Mouse (Mus musculus) liver, postnatal 0 days (tissue): ENCODE measurements around the gene Ermap. TPM values are rescaled to one million over a fixed set of nuclear protein-coding genes. Genes with fewer than 3 reads are reported as not detected.

Experiments
- ATAC-seq: fragments of 200-750 bp; cut with Nextera tagmentation; 2 replicates; pipeline ENCODE4 v1.8.0; 2017; ENCODE audit warnings: mild to moderate bottlenecking, moderate library complexity
- DNase-seq: peaks from one replicate; pipeline ENCODE4 v3.0.0-alpha.2; 2016
- H3K27ac ChIP-seq: fragments of 300-500 bp; sonication (generic); 2 replicates; pipeline ENCODE4 v1.5.1; 2014; ENCODE audit warnings: antibody characterized with exemption, moderate library complexity, mild to moderate bottlenecking, low read depth
- H3K27me3 ChIP-seq: fragments of 300-500 bp; sonication (generic); 2 replicates; pipeline ENCODE4 v1.6.1; 2014; ENCODE audit warnings: low read length, control low read depth, mixed read lengths; ENCODE audit not compliant: insufficient read depth
- H3K36me3 ChIP-seq: fragments of 300-500 bp; sonication (generic); replicated peaks from 2 replicates; pipeline ENCODE4 v1.6.1; 2014; ENCODE audit warnings: mild to moderate bottlenecking, control low read depth, low read length, moderate library complexity, mixed read lengths; ENCODE audit not compliant: insufficient read depth
- H3K4me1 ChIP-seq: fragments of 300-500 bp; sonication (generic); 2 replicates; pipeline ENCODE4 v1.6.1; 2014; ENCODE audit warnings: antibody characterized with exemption, mild to moderate bottlenecking, control low read depth; ENCODE audit not compliant: insufficient read depth
- H3K4me2 ChIP-seq: fragments of 300-500 bp; sonication (generic); 2 replicates; pipeline ENCODE4 v1.6.1; 2014; ENCODE audit warnings: low read depth, mild to moderate bottlenecking, low read length, moderate library complexity, mixed read lengths
- H3K4me3 ChIP-seq: fragments of 300-500 bp; sonication (generic); 2 replicates; pipeline ENCODE4 v1.5.1; 2014; ENCODE audit warnings: low read depth, low read length
- H3K9ac ChIP-seq: fragments of 300-500 bp; sonication (generic); replicated peaks from 2 replicates; pipeline ENCODE4 v1.6.1; 2014; ENCODE audit warnings: mild to moderate bottlenecking, moderate library complexity
- H3K9me3 ChIP-seq: fragments of 300-500 bp; sonication (generic); 2 replicates; pipeline ENCODE4 v1.6.1; 2016; ENCODE audit warnings: mild to moderate bottlenecking, control low read depth, low read length, mixed read lengths
- CTCF ChIP-seq: sonication (generic); IDR thresholded peaks from 2 replicates; pipeline ENCODE4 v1.5.1; 2016; ENCODE audit warnings: antibody characterized with exemption, low read depth
- EP300 ChIP-seq: IDR thresholded peaks from 2 replicates; pipeline ENCODE4 v1.6.1; 2016; ENCODE audit warnings: antibody characterized with exemption, low read depth, mild to moderate bottlenecking
- WGBS: fragments of 180-500 bp; shearing (Covaris S2); extraction: QIAGEN DNeasy Blood & Tissue Kit; methylation state at CpG from one replicate; pipeline ENCODE4 v1.1.7; 2014; ENCODE audit not compliant: insufficient replicate concordance; 5-methylcytosine and 5-hydroxymethylcytosine counted together
- polyA plus RNA-seq: library from polyadenylated mRNA; unstranded; fragments of >200 nt; fragmentation: Nextera tagmentation; extraction: Ambion mirVana; gene quantifications from 2 replicates; pipeline ENCODE4 v1.2.1, GENCODE M21; 2015

Ermap gene
- polyA plus RNA-seq, 1 experiment from 2014 or later = 144 TPM

DNA sequence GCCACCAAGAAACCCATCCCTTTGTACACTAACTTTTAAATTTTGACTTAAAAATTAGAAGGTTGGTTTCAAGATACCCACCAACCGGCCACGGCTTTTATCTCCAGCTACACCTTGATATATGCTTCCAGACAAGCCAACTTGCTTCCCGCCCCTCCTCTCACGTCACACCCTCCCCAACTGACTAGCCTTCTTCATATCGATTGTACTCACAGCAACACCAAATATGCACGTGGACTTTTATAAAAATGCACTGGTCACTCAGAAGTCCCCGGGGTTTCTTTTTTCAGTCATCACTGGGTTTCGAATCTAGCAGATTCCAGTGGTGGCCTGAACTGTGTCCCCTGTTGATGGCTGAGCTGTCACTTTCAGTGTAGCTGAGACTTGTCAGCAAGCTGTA is 807 bp upstream of the Ermap start:
- 46% methylated on average over 8 of the region's 8 CpGs for WGBS
- Histone ChIP-seq H3K9ac (peak overlapping the region; percentile 73), H3K36me3 (peaks cover 18% of the 10 kb centered on the region), H3K9me3 (no peaks in the 10 kb centered on the region), H3K4me2 (peak overlapping the region; percentile 62), H3K27ac (peak overlapping the region; percentile 93), H3K27me3 (no peaks in the 10 kb centered on the region), H3K4me1 (peaks cover 20% of the 10 kb centered on the region), H3K4me3 (peak overlapping the region; percentile 51)
- ATAC-seq = peak; percentile 61
- DNase-seq = peak; percentile 77
- TF ChIP-seq CTCF (no peak), EP300 (peak; percentile 92)

DNA sequence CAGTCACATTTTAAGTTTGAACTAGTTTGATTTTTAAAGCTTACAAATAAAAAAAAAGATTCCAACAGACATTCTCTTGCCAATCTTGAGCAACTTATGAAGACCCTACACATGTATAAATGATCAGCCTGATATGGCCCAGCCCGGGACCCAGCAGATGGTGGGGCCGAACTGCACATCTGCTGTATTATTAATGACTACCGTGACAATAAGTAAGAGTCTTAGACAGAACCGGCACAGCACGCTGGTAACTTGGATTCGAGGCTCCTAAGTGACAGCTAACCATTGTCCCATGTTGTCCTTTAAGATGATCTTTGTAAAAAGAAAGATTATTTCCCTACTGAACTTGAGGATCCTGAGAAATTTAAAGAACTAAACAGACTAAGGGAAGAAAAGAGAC is 419 bp downstream of the Ermap start:
- H3K27ac ChIP-seq = peak overlapping the region; percentile 93
- peaks cover 14% of the 10 kb centered on the region for H3K4me1 ChIP-seq

DNA sequence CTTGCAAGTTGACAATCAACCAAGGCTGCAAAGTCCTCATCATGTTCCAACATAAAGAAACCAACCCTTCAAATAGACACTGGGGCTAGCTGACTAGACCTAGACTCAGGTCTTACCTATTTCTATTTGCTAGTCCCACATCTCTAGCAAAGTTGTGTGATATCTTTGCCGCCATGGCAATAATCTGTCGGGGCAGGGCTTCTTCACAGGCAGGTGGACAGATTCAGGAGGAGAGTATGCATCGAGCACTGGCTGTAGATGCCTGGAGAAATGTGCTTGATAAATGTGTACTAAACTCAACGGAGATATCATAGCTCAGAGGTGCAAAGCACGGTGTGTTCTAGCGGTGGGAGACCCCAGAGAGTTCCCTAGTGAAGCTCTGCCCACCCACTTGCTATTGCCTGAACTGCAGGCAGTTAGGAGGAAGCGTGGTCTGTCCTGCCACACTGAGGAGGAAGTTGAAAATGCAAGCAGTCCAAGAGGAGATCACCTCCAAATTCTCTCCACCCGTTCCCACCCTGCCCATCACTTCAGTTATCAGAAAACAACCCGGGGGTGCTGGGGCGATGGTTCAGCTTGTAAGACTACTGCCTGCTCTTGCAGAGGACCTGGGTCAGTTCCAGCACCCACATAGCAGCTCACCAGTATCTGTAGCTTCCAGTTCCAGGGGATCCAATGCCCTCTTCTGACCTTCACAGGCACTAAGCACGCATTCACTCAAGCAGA is 1.6 kb downstream of the Ermap start:
- peaks cover 10% of the 10 kb centered on the region for H3K4me1 ChIP-seq
- peak overlapping the region; percentile 51 for H3K4me3 ChIP-seq
- H3K9me3 ChIP-seq = no peaks in the 10 kb centered on the region
- no peaks in the 10 kb centered on the region for H3K27me3 ChIP-seq
- H3K4me2 ChIP-seq = peak overlapping the region; percentile 76
- DNase-seq = peak; percentile 55
- 25% methylated on average over 11 of the region's 11 CpGs for WGBS
- ATAC-seq = peak; percentile 20
- TF ChIP-seq EP300 (peak; percentile 7; the same call in 1 of the 2 replicates), CTCF (peak; percentile 65)
- peak overlapping the region; percentile 93 for H3K27ac ChIP-seq
- H3K9ac ChIP-seq = peak overlapping the region; percentile 65
- H3K36me3 ChIP-seq = peaks cover 34% of the 10 kb centered on the region

More for the DNA sequence above, 419 bp downstream of the Ermap start:
- no peak for TF ChIP-seq EP300
- TF ChIP-seq CTCF = no peak
- Histone ChIP-seq H3K4me3 (peak overlapping the region; percentile 51), H3K27me3 (no peaks in the 10 kb centered on the region), H3K36me3 (peaks cover 24% of the 10 kb centered on the region), H3K4me2 (0 out of 2 replicates have a peak overlapping the region, but pooled peaks have one; percentile 62), H3K9me3 (no peaks in the 10 kb centered on the region), H3K9ac (peak overlapping the region; percentile 73)
- WGBS = 66% methylated on average over 6 of the region's 6 CpGs
- DNase-seq (no peak), ATAC-seq (no peak)

DNA sequence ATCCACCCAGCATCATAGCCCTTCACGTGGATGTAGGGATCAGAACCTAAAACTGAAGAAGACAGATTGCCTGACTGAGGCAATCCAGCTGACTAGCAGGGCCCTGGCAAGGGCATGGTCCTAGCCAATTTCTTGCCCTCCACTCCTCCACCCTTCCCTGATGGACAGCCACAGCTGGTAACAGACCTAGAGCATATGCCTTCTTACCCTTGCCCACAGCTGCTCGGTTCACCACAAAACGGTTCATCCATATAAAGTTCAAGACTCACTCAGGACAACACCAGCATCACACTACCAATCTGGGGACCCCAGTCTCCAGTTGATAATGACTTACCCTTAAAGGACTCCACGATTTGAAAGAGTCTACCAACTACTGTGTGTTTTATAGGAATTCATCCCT is 4.0 kb downstream of the Ermap start:
- H3K36me3 ChIP-seq = peaks cover 51% of the 10 kb centered on the region
- no peaks in the 10 kb centered on the region for H3K27me3 ChIP-seq
- no peak for TF ChIP-seq CTCF
- TF ChIP-seq EP300 = no peak
- H3K9ac ChIP-seq = no peak overlapping the region
- H3K4me3 ChIP-seq = peak overlapping the region; percentile 51
- DNase-seq = no peak
- H3K27ac ChIP-seq = no peak overlapping the region
- peak overlapping the region; percentile 76 for H3K4me2 ChIP-seq
- WGBS = 76% methylated on average over 4 of the region's 4 CpGs
- peaks cover 22% of the 10 kb centered on the region for H3K4me1 ChIP-seq
- H3K9me3 ChIP-seq = no peaks in the 10 kb centered on the region
- ATAC-seq = no peak

DNA sequence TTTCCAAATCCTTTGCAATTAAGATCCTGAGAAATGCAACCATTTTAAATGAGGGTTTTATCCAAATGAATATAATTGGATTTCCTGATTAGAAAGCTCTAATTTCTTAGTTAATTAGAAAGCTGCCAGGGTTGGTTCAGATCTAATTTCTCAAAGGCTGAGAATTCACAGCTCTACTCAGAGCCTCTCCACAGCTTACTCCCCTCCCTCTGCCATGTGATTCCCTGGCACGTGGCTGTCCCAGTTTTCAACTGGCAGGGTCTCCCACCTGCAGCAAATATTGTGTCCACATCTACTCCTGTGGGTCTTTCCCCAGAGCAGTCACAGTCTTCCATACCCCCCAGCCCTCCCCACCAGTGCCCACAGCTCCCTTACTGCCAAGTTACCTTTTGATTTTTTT is 6.3 kb downstream of the Ermap start:
- TF ChIP-seq CTCF (no peak), EP300 (no peak)
- Histone ChIP-seq H3K27ac (no peak overlapping the region), H3K4me1 (peaks cover 22% of the 10 kb centered on the region), H3K4me2 (no peak overlapping the region), H3K4me3 (no peak overlapping the region), H3K27me3 (no peaks in the 10 kb centered on the region), H3K36me3 (peaks cover 70% of the 10 kb centered on the region), H3K9me3 (no peaks in the 10 kb centered on the region), H3K9ac (no peak overlapping the region)
- DNase-seq (no peak), ATAC-seq (no peak)
- WGBS = 67% methylated on average over 1 of the region's 1 CpGs

DNA sequence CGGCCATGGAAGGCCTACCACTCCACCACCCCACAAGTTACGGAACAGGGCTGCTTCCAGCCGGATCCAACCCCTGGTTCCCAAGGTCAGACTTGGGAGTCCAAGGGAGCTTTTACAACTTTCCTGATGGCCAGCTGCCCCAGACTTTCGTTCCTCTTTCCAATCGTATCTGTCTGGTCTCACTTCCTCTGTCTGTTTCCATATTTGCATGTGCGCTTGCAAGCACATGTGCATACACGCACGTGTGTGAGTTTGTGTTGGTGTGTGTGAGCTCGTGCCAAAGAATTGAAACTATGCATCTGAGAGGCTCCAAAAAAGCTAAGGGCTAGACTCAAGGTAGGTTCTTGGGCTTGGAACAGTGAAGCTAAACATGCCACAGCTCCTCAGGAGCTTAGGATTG is 8.4 kb downstream of the Ermap start:
- 53% methylated on average over 9 of the region's 9 CpGs for WGBS

More for the DNA sequence above, 8.4 kb downstream of the Ermap start:
- Histone ChIP-seq H3K4me3 (no peak overlapping the region), H3K36me3 (peaks cover 67% of the 10 kb centered on the region), H3K9me3 (no peaks in the 10 kb centered on the region), H3K4me1 (peaks cover 21% of the 10 kb centered on the region), H3K9ac (no peak overlapping the region), H3K4me2 (no peak overlapping the region; the same call in 1 of the 2 replicates), H3K27ac (no peak overlapping the region), H3K27me3 (no peaks in the 10 kb centered on the region)
- no peak for ATAC-seq
- DNase-seq = peak; percentile 37
- TF ChIP-seq CTCF (no peak), EP300 (no peak)
